Mouse (Mus musculus): ENCODE data around the gene Arhgap30.
A peak's percentile ranks its signal among the peaks of the same experiment; 100 is the strongest.

Arhgap30 gene

DNA sequence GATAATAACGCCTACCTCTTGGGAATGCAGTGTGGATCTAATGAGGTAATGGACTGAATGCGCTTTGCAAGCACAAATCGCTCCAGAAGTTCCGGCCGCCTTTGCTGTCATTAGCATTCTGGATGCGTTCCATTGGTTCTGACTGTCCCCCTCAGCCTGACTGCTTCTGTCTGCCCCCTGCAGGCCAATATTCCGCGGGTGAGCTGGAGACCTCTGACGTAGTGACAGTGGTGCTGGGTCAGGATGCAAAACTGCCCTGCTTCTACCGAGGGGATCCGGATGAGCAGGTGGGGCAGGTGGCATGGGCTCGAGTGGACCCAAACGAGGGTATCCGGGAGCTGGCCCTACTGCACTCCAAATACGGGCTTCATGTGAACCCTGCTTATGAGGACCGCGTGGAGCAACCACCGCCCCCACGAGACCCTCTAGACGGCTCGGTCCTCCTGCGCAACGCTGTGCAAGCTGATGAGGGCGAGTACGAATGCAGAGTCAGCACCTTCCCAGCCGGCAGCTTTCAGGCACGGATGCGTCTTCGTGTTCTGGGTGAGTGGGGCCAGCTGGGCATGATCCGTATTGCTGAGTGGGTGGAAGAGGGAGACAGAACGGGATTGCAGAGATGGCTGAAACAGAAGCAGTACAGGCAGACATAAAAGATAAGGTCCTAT is 8.7 kb upstream of the Arhgap30 start:
- DNase-seq, result peak; percentile 80

GRCm38 (mm10) chr1:171382096-171382620 is 6.6 kb upstream of the Arhgap30 start:
- no peak for DNase-seq

DNA sequence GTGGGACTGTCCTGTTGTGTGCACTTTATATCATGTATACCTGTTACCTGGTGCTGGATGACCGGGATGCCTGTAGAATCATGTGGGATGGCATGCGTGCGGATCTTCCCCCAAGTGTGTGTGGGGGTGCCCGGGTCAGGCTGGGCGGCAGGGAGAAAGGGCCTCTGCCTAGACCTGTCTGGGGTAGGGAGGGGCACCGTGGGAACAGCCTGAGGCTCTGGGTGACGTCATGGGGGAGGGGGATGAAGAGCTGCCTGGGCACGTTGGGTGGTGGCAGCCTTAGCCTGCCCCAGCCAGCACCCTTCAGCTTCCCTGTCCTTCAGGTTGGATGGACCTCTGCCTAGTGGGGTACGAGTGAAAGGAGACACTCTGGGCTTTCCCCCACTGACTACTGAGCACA is 4.4 kb upstream of the Arhgap30 start:
- DNase-seq, result no peak

DNA sequence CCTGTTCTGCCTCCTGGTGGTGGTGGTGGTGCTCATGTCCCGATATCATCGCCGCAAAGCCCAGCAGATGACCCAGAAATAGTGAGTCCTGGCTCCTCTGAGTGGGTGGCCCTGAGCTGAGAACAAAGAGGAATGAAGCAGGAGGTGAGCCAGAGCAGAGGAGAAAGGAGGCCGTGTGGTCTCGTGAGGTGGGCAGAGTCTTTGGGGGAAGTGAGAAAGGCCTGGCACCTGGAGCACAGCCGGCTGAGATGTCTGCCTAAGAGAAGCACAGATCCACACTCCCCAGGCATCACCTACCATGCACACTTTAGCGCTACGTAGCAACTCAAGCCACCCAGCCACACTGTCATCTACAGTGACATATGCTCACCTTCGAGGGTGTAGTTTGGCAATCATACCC is 3.6 kb upstream of the Arhgap30 start:
- DNase-seq, result no peak

GRCm38 (mm10) chr1:171387099-171387498 is 1.7 kb upstream of the Arhgap30 start:
- DNase-seq, result no peak

- no peak for DNase-seq
Observed at GRCm38 (mm10) chr1:171390101-171390500, 1.3 kb downstream of the Arhgap30 start.

GRCm38 (mm10) chr1:171401821-171402220 is 13.1 kb downstream of the Arhgap30 start:
- no peak for DNase-seq

DNA sequence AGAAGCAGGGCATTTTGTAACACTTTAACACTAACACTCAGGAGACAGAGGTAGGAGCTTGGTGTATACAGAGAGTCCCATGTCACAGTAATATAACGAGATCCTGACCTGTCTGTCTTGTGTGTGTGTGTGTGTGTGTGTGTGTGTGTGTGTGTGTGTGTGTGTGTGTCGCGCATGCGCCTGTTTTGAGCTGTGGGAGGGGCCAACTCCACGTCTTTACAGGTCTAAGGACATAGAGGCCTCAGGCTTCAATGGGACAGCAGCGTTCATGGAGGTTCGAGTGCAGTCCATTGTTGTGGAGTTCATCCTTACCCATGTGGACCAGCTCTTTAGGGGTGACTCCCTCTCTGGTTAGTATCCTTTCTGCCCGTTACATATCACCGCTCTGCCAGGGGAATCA is 14.2 kb downstream of the Arhgap30 start:
- DNase-seq, result no peak

DNA sequence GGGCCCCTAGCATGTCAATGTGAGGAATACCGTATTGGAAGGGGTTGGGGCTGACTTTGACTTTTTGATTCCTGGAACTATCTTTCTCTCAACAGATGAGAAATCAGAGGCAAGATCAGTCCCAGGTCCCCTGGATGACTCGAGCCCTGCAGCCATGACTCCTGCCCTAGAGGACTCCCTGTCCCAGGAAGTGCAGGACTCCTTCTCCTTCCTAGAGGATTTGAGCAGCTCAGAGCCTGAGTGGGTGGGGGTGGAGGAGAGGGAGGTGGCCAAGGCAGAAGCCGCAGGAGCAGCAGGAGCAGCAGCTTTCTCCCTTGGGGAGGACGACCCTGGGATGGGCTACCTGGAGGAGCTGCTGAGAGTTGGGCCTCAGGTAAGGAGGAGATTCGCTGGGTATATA is 18.5 kb downstream of the Arhgap30 start:
- no peak for DNase-seq

DNA sequence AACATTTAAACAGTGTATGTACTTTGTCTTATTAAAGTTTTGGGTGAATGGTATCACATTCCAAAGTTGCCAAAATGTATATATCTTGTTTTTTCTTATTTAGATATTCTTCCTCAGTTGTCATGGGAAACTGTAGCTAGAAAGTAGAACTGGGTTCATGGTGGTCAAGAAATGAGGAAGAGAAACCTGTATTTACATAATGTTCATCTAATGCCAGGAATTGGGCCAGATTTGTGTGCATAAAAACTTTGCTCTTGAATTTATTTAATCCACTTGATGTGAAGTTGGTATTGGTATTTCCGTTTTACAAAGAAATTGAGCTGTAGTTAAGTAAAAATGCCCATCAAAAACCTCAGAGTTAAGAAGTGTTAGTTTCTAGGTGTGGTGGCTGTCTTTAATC is 21.5 kb downstream of the Arhgap30 start:
- no peak for DNase-seq

- peak; percentile 95 for DNase-seq
Observed at GRCm38 (mm10) chr1:171410947-171411484, 22.3 kb downstream of the Arhgap30 start, which contains the start of gene Usf1. TSS of gene Usf1 (plus strand) at chr1:171411313.

DNA sequence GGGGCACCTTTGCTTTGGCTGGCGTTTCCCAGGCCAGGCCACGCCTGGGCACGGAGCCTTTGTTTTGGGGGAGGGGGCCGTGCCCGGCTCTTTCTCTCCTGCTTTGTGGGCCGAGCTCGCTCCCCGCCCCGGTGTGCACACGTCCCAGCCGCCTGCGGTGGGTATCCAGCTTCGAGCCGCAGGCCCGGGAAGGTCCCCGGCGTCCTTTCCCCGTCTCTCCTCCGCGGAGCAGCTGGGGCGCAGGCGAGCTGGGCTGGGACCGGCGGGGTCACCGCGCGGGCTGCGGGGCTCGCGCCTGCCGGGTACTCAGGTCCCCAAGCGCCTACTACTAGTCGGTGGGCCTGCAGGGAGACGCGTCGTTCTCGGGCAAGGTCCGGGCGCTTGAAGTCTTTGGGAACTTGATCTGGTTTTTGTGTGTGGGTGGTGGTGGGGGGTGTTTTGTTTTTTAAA is 22.8 kb downstream of the Arhgap30 start:
- DNase-seq, result no peak

GRCm38 (mm10) chr1:171412001-171412441 is 23.3 kb downstream of the Arhgap30 start:
- peak; percentile 47 for DNase-seq

DNA sequence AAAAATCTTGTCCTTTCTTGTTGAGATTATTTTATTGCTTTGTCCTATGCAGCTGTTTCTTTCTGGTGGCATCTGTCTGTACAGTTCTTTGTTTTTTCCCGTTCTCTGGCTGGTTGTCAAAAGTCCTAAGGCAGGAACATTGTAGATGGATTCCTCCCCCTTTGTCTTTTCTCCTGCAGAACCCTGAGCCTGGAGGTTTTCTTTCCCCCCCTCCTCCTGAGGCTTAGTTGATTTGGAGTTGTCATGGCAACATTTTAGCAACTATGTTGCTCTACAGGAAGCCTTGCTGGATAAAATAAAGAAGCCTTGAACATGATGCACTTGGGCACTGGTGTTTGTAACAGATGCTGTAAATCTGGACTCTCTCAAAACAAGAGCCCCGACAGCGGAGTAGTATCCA is 23.7 kb downstream of the Arhgap30 start:
- no peak for DNase-seq

DNA sequence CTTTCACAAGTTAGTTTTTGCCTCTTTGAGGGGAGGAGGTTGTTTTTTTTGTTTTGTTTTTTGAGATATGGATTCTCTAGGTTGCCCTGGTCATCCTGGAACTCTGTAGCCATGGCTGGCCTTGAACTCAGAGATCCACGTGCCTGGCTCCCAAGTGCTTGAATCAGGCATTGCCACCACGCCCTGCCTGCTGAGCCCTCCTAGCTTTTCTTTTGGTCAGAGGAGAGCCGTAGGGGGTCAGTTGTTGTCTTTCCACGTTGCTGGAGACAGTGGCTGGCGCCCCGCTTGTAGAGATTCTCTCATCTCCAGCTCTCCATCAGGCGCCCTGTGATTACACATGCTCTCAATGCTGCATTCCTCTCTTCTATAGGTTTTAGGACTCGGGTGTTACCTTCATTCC is 24.9 kb downstream of the Arhgap30 start:
- DNase-seq, result no peak

DNA sequence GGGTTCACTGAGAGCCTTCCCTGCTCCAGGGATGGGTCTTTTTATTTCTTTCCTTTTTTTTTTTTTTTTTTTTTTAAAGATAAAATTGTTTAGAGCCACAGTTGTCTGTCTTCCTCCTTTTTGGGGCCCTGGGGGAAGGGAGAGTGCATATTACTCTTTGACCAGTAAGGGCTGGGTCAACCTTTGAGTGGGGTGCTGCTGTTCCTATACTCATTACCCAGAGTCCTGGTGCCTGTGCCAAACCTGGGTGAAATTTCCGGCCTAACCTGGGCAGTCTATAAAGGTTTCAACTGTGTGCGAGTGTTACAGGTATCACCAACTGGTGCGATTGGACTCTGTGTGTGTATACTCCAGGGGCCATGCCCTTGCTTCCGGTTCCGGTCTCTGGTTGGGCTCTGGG is 29.9 kb downstream of the Arhgap30 start, which contains the start of gene Tstd1:
TSS of gene Tstd1 (plus strand) at position 213 of the 400 bp plus-strand sequence.
- peak; percentile 66 for DNase-seq

GRCm38 (mm10) chr1:171419291-171419882 is 30.6 kb downstream of the Arhgap30 start:
- DNase-seq, result no peak

GRCm38 (mm10) chr1:171419905-171420304 is 31.2 kb downstream of the Arhgap30 start:
- DNase-seq, result no peak

DNA sequence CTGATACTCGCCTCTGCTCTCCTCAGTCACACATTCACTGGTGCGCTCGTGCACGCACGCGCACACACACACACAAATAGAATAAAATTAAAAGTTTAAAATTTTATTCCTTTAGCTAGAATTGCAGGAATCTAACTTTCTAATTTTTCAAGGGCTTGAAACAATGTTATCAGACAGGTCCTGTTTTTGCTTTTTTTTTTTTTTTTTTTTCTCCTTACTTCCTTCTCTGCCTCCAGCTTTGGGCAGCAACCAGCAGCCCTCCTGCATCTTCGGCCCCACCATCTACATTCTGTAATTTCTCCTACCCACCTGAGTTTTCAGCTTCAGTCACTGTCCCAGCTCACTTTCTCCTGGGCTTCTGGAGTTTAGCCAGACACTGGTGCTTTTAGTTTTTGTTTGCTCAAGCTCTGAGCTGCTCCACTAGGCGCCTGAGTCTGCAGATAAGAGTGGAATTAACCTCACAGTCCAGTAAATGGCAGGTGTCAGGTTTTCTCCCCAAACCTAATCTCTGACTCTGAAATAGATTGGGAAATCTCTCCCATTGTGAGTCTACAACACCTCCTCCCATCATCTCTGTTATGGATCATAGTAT is 33.8 kb downstream of the Arhgap30 start:
- DNase-seq, result no peak

DNA sequence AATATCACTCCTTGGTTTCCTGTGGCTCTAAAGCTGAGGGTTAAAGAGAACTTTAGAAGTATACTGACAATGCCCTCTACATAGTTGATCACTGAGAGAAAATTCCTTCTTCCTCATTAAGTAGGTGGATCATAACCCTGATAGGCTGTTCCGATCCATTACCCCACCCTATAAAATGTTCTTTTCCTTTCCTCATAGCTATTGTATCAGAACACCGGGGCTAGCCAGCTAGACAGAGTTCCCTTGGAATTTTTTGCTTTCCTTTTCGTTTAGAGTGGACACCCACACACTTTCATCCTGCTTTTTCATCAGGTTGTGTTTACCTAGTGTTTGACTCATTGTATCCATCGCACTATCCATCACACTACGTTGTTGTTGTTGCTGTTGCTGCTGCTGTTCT is 35.9 kb downstream of the Arhgap30 start:
- DNase-seq, result no peak

GRCm38 (mm10) chr1:171425126-171425525 is 36.4 kb downstream of the Arhgap30 start:
- DNase-seq, result no peak

GRCm38 (mm10) chr1:171432158-171432557 is 43.4 kb downstream of the Arhgap30 start:
- no peak for DNase-seq

DNA sequence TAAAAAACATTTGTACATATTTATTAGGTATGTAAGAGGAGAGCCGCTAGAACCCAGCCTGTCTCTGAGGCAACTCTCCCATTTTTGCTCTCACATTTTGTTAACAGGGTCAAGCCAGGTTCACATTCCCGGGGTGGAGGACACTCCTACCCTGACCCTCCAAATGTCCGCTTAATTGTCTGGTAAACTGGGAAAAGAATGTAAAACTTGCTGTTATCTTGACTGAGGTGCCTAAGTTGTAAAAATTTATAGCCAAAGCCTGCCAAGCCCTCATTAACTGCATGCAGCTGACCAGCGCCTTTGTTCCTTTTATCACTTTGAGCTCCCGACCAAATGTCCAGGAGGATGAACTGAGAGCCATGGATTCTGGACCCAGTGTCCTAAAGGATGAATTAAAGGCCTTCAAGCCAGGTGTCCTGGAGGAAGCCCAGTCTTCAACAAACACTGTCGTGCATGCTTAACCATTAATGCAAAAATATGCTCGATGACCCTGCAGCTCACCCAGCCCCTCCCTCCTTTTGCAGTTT is 46.6 kb downstream of the Arhgap30 start:
- no peak for DNase-seq

All from kidney, adult 18-20 months (tissue).